Mouse (Mus musculus) MEL (cell line): ENCODE measurements around the gene Card10. TPM values are rescaled to one million over a fixed set of nuclear protein-coding genes. Genes with fewer than 3 reads are reported as not detected.

Source experiments
- DNase-seq: peaks from one replicate; pipeline ENCODE4 v3.0.0; 2011; ENCODE audit warnings: low read depth, low spot score
- H3K27ac ChIP-seq: 2 replicates; pipeline ENCODE4 v1.5.1; 2012; ENCODE audit warnings: low read depth, mild to moderate bottlenecking, control low read depth, low read length, moderate library complexity; ENCODE audit not compliant: control insufficient read depth
- H3K27me3 ChIP-seq, 2 experiments: fragments of 150-350 bp in 1 of 2; sonication (generic) in 1 of 2; 2 replicates each; pipeline ENCODE4 v1.6.1; 2012; ENCODE audit warnings: low read length in 2 of 2, mild to moderate bottlenecking in 2 of 2, improper control_type of control experiment in 1 of 2, moderate library complexity in 1 of 2; ENCODE audit not compliant: insufficient read depth in 2 of 2, control insufficient read depth in 1 of 2
- H3K36me3 ChIP-seq, 2 experiments: 2 replicates each; pipeline ENCODE4 v1.6.1; 2012 to 2014; ENCODE audit warnings: low read length in 2 of 2, improper control_type of control experiment in 1 of 2, inconsistent platforms in 1 of 2, mild to moderate bottlenecking in 1 of 2; ENCODE audit not compliant: insufficient read depth in 2 of 2, control insufficient read depth in 1 of 2
- H3K4me1 ChIP-seq, 2 experiments: fragments of 150-350 bp in 1 of 2; sonication (generic) in 1 of 2; 2 replicates each; pipeline ENCODE4 v1.6.1; 2012; ENCODE audit warnings: low read length in 2 of 2, improper control_type of control experiment in 1 of 2, mild to moderate bottlenecking in 1 of 2; ENCODE audit not compliant: insufficient read depth in 2 of 2, control insufficient read depth in 1 of 2
- H3K4me3 ChIP-seq, 2 experiments: fragments of 150-350 bp in 1 of 2; sonication (generic) in 1 of 2; 2 replicates each; pipeline ENCODE4 v1.5.1; 2012; ENCODE audit warnings: low read depth in 2 of 2, low read length in 2 of 2, mild to moderate bottlenecking in 2 of 2, moderate library complexity in 2 of 2, control low read depth in 1 of 2, improper control_type of control experiment in 1 of 2; ENCODE audit not compliant: control insufficient read depth in 1 of 2, insufficient read depth in 1 of 2
- H3K79me2 ChIP-seq: 2 replicates; pipeline ENCODE4 v1.6.1; 2012; ENCODE audit warnings: mild to moderate bottlenecking, low read length, moderate library complexity; ENCODE audit not compliant: control insufficient read depth, poor library complexity, insufficient read depth
- H3K9ac ChIP-seq: 2 replicates; pipeline ENCODE4 v1.6.1; 2012; ENCODE audit warnings: low read depth, mild to moderate bottlenecking, control low read depth, low read length, moderate library complexity; ENCODE audit not compliant: control insufficient read depth, poor library complexity, severe bottlenecking
- H3K9me3 ChIP-seq: fragments of 150-350 bp; sonication (generic); replicated peaks from 2 replicates; pipeline ENCODE4 v1.6.1; 2012; ENCODE audit warnings: mild to moderate bottlenecking, low read length, improper control_type of control experiment, moderate library complexity; ENCODE audit not compliant: insufficient read depth
- CTCF ChIP-seq, 3 experiments: IDR thresholded peaks in 2 of 3; conservative IDR thresholded peaks in 1 of 3; 2 replicates each; pipeline ENCODE4 v1.5.1; 2011 to 2012; ENCODE audit warnings: low read length in 3 of 3, low read depth in 2 of 3, mild to moderate bottlenecking in 2 of 3, improper control_type of control experiment in 1 of 3, inconsistent platforms in 1 of 3, mixed read lengths in 1 of 3, moderate library complexity in 1 of 3; ENCODE audit not compliant: control insufficient read depth in 1 of 3, insufficient read depth in 1 of 3, poor library complexity in 1 of 3, severe bottlenecking in 1 of 3
- E2F4 ChIP-seq: IDR thresholded peaks from 2 replicates; pipeline ENCODE4 v1.6.1; 2011; ENCODE audit warnings: low read depth, low read length, improper control_type of control experiment, borderline replicate concordance
- EP300 ChIP-seq, 2 experiments: IDR thresholded peaks; 2 replicates each; pipeline ENCODE4 v1.6.1; 2011; ENCODE audit warnings: improper control_type of control experiment in 2 of 2, low read length in 2 of 2, low read depth in 1 of 2, mild to moderate bottlenecking in 1 of 2
- ETS1 ChIP-seq: IDR thresholded peaks from 2 replicates; pipeline ENCODE4 v1.6.1; 2012; ENCODE audit warnings: low read depth, mild to moderate bottlenecking, inconsistent platforms, low read length, improper control_type of control experiment, moderate library complexity
- GATA1 ChIP-seq: IDR thresholded peaks from 2 replicates; pipeline ENCODE4 v1.6.1; 2011; ENCODE audit warnings: low read depth, low read length, improper control_type of control experiment
- HCFC1 ChIP-seq: IDR thresholded peaks from 2 replicates; pipeline ENCODE4 v1.6.1; 2012; ENCODE audit warnings: low read depth, mild to moderate bottlenecking, inconsistent platforms, low read length, improper control_type of control experiment, moderate library complexity
- JUND ChIP-seq: IDR thresholded peaks from 2 replicates; pipeline ENCODE4 v1.6.1; 2011; ENCODE audit warnings: low read depth, mild to moderate bottlenecking, improper control_type of control experiment, low read length
- MAX ChIP-seq: IDR thresholded peaks from 2 replicates; pipeline ENCODE4 v1.6.1; 2011; ENCODE audit warnings: low read length, improper control_type of control experiment
- MEF2A ChIP-seq: IDR thresholded peaks from 2 replicates; pipeline ENCODE4 v1.6.1; 2014; ENCODE audit warnings: low read depth, mild to moderate bottlenecking, inconsistent platforms, low read length, improper control_type of control experiment; ENCODE audit not compliant: poor library complexity, insufficient replicate concordance, severe bottlenecking; ENCODE audit errors: extremely low read depth
- MYB ChIP-seq: IDR thresholded peaks from 2 replicates; pipeline ENCODE4 v1.6.1; 2011; ENCODE audit warnings: mild to moderate bottlenecking, low read depth, low read length, improper control_type of control experiment
- MYC ChIP-seq: IDR thresholded peaks from 2 replicates; pipeline ENCODE4 v1.6.1; 2011; ENCODE audit warnings: low read depth, mild to moderate bottlenecking, low read length, improper control_type of control experiment, moderate library complexity
- NELFE ChIP-seq: IDR thresholded peaks from 2 replicates; pipeline ENCODE4 v1.6.1; 2011; ENCODE audit warnings: low read depth, low read length, improper control_type of control experiment
- NRF1 ChIP-seq: IDR thresholded peaks from 2 replicates; pipeline ENCODE4 v1.6.1; 2014; ENCODE audit warnings: low read depth, mild to moderate bottlenecking, inconsistent platforms, low read length, improper control_type of control experiment, moderate library complexity; ENCODE audit not compliant: poor library complexity, insufficient read depth, severe bottlenecking
- RAD21 ChIP-seq: IDR thresholded peaks from 2 replicates; pipeline ENCODE4 v1.6.1; 2011; ENCODE audit warnings: mild to moderate bottlenecking, low read depth, low read length, improper control_type of control experiment
- SIN3A ChIP-seq: IDR thresholded peaks from 2 replicates; pipeline ENCODE4 v1.6.1; 2012; ENCODE audit warnings: low read length, improper control_type of control experiment, inconsistent platforms
- SMC3 ChIP-seq: IDR thresholded peaks from 2 replicates; pipeline ENCODE4 v1.6.1; 2011; ENCODE audit warnings: low read depth, low read length, improper control_type of control experiment
- TAL1 ChIP-seq: IDR thresholded peaks from 2 replicates; pipeline ENCODE4 v1.6.1; 2012; ENCODE audit warnings: mild to moderate bottlenecking, inconsistent platforms, low read length, moderate library complexity, mixed read lengths
- TBP ChIP-seq: IDR thresholded peaks from 2 replicates; pipeline ENCODE4 v1.8.0; 2011; ENCODE audit warnings: low read depth, low read length, improper control_type of control experiment
- UBTF ChIP-seq: IDR thresholded peaks from 2 replicates; pipeline ENCODE4 v1.6.1; 2012; ENCODE audit warnings: low read depth, mild to moderate bottlenecking, inconsistent platforms, low read length, improper control_type of control experiment, moderate library complexity, borderline replicate concordance; ENCODE audit not compliant: insufficient read depth
- ZC3H11A ChIP-seq: IDR thresholded peaks from 2 replicates; pipeline ENCODE4 v1.6.1; 2012; ENCODE audit warnings: low read depth, mild to moderate bottlenecking, inconsistent platforms, low read length, improper control_type of control experiment
- ZKSCAN1 ChIP-seq: IDR thresholded peaks from 2 replicates; pipeline ENCODE4 v1.6.1; 2012; ENCODE audit warnings: low read depth, mild to moderate bottlenecking, inconsistent platforms, low read length, improper control_type of control experiment, moderate library complexity
- ZMIZ1 ChIP-seq: IDR thresholded peaks from 2 replicates; pipeline ENCODE4 v1.6.1; 2012; ENCODE audit warnings: low read depth, mild to moderate bottlenecking, inconsistent platforms, low read length, improper control_type of control experiment, moderate library complexity
- ZNF384 ChIP-seq: IDR thresholded peaks from 2 replicates; pipeline ENCODE4 v1.6.1; 2012; ENCODE audit warnings: low read depth, mild to moderate bottlenecking, inconsistent platforms, low read length, improper control_type of control experiment
- polyA plus RNA-seq, 2 experiments: library from polyadenylated mRNA; stranded (reverse) in 1 of 2; unstranded in 1 of 2; fragments of >175 nt in 1 of 2; fragments of >200 nt in 1 of 2; gene quantifications; 2 replicates each; pipeline versions ENCODE4 v1.2.1 to v1.2.4; 2012; ENCODE audit warnings: low replicate concordance in 2 of 2, low read depth in 1 of 2; ENCODE audit not compliant: insufficient read length in 2 of 2, insufficient read depth in 1 of 2, missing spikeins in 1 of 2
- total RNA-seq: library from RNA; depleted of rRNA; stranded (reverse); fragments of 300-350 nt; gene quantifications from 2 replicates; pipeline ENCODE4 v1.2.3, GENCODE M21; 2012

Card10 gene
- total and polyA plus RNA-seq, 3 experiments = not detected

GRCm38 (mm10) chr15:78749855-78750254, 53.0 kb downstream of the Card10 start:
- Histone ChIP-seq H3K36me3 (no peaks in the 10 kb centered on the region), H3K4me1 (no peaks in the 10 kb centered on the region)
- TF ChIP-seq NRF1 = no peak
- no peak for TF ChIP-seq TBP
- no peak for TF ChIP-seq E2F4
- TF ChIP-seq GATA1 = no peak
- no peak for TF ChIP-seq SIN3A
- TF ChIP-seq UBTF = no peak
- TF ChIP-seq MAX = no peak
- TF ChIP-seq, all 39 proteins: peak for 0
- no peaks in the 10 kb centered on the region for H3K27me3 ChIP-seq
- H3K9me3 ChIP-seq = no peaks in the 10 kb centered on the region
- DNase-seq = peak; percentile 35
- no peaks in the 10 kb centered on the region for H3K79me2 ChIP-seq
- no peak overlapping the region for H3K4me3 ChIP-seq
- no peak overlapping the region for H3K27ac ChIP-seq
- no peak overlapping the region for H3K9ac ChIP-seq

GRCm38 (mm10) chr15:78744206-78744605, 58.6 kb downstream of the Card10 start:
- H3K9ac ChIP-seq = no peak overlapping the region
- H3K4me1 ChIP-seq = no peaks in the 10 kb centered on the region
- H3K27ac ChIP-seq = no peak overlapping the region
- H3K9me3 ChIP-seq = no peaks in the 10 kb centered on the region
- no peaks in the 10 kb centered on the region for H3K36me3 ChIP-seq
- peaks cover 0 to 3% of the 10 kb centered on the region in 2 experiments; a peak in 2 of 4 replicates for H3K27me3 ChIP-seq
- peak; percentile 60 for TF ChIP-seq RAD21
- peak; percentile 52 for TF ChIP-seq SMC3
- no peak for TF ChIP-seq JUND
- peak; percentile 53 to 74 (median 61) for TF ChIP-seq CTCF (IDR thresholded peaks at IDR 0.05 in 2 of 3, conservative IDR thresholded peaks at IDR 0.05 in 1 of 3; ENCODE audit: control insufficient read depth in 1 of 3, insufficient read depth in 1 of 3, low read depth in 2 of 3, low read length in 3 of 3, poor library complexity in 1 of 3, severe bottlenecking in 1 of 3)
- TF ChIP-seq, all 39 proteins: peak for 3
- no peaks in the 10 kb centered on the region for H3K79me2 ChIP-seq
- H3K4me3 ChIP-seq = no peak overlapping the region
- peak; percentile 40 for DNase-seq

GRCm38 (mm10) chr15:78742831-78743230, 60.0 kb downstream of the Card10 start:
- DNase-seq = no peak
- TF ChIP-seq ETS1 (no peak), MEF2A (no peak), ZC3H11A (no peak), HCFC1 (no peak), TBP (no peak), JUND (no peak), ZMIZ1 (no peak), SMC3 (no peak), MYC (no peak), ZNF384 (no peak), GATA1 (no peak), MYB (no peak), EP300 (IDR thresholded peaks at IDR 0.05; ENCODE audit: low read depth in 1 of 2, low read length in 2 of 2) (no peak), TAL1 (no peak), NELFE (no peak), RAD21 (no peak), ZKSCAN1 (no peak)

More at GRCm38 (mm10) chr15:78742831-78743230, 60.0 kb downstream of the Card10 start:
- H3K9ac ChIP-seq = no peak overlapping the region
- H3K9me3 ChIP-seq = no peaks in the 10 kb centered on the region
- no peaks in the 10 kb centered on the region for H3K4me1 ChIP-seq
- no peak overlapping the region for H3K27ac ChIP-seq
- no peak overlapping the region for H3K4me3 ChIP-seq
- H3K27me3 ChIP-seq = peaks cover 0 to 3% of the 10 kb centered on the region in 2 experiments; a peak in 2 of 4 replicates
- H3K36me3 ChIP-seq = no peaks in the 10 kb centered on the region
- no peaks in the 10 kb centered on the region for H3K79me2 ChIP-seq
